Mouse (Mus musculus): ENCODE results near the gene Aplf. TPM values are rescaled to one million over a fixed set of nuclear protein-coding genes. Genes with fewer than 3 reads are reported as not detected.

The Aplf gene
- total and polyA plus RNA-seq, 2 experiments = 1.4 to 3.7 TPM

- no peak for DNase-seq (ENCODE audit: extremely low read depth, low read depth, low spot score)
- TF ChIP-seq POLR2A (IDR thresholded peaks at IDR 0.05; ENCODE audit: extremely low read depth, insufficient read depth, low read length) (no peak), CTCF (IDR thresholded peaks at IDR 0.05; ENCODE audit: low read depth, low read length) (no peak)
- 88% methylated on average over 3 of the region's 3 CpGs for WGBS
- H3K4me3 ChIP-seq (ENCODE audit: insufficient read depth, low read depth, low read length) = no peak overlapping the region
- H3K4me1 ChIP-seq (ENCODE audit: control insufficient read depth, insufficient read depth, low read length) = no peaks in the 10 kb centered on the region
- no peaks in the 10 kb centered on the region for H3K27me3 ChIP-seq (ENCODE audit: control insufficient read depth, insufficient read depth, low read length)
- no peaks in the 10 kb centered on the region for H3K79me2 ChIP-seq (ENCODE audit: control insufficient read depth, insufficient read depth, low read length)
- no peak overlapping the region for H3K27ac ChIP-seq (replicated peaks; ENCODE audit: insufficient read depth, low read depth, low read length)
- H3K36me3 ChIP-seq (ENCODE audit: control insufficient read depth, insufficient read depth, low read length) = no peaks in the 10 kb centered on the region
- no peak overlapping the region for H3K9ac ChIP-seq (ENCODE audit: low read depth, low read length)
Observed at GRCm38 (mm10) chr6:87680418-87680817, 8.4 kb upstream of the Aplf start.

DNA sequence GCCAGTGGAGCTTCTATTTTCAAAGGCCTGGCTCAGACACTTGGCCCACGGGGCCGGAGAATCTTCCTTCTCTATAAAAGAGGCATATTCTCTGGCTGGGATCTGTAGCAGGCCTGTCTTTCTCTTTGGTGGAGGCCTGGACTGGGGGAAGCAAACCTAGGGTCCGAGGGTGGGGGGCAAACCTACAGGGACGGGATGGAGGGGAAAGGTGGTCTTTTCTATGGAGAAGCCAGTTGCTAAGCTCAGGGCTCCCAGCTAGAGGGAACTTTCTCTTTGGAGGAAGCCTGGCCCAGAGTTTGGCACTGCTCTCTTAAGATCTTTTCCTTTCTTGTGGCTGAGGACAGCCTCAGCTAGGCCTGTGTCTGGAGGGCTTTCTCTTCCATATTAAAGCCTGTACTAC is 668 bp upstream of the Aplf start:
- peaks cover 7% of the 10 kb centered on the region for H3K4me1 ChIP-seq (ENCODE audit: control insufficient read depth, insufficient read depth, low read length)
- no peak overlapping the region for H3K27ac ChIP-seq (replicated peaks; ENCODE audit: insufficient read depth, low read depth, low read length)
- no peaks in the 10 kb centered on the region for H3K79me2 ChIP-seq (ENCODE audit: control insufficient read depth, insufficient read depth, low read length)
- peak overlapping the region; percentile 27; the same call in 1 of the 2 replicates for H3K9ac ChIP-seq (ENCODE audit: low read depth, low read length)
- no peaks in the 10 kb centered on the region for H3K36me3 ChIP-seq (ENCODE audit: control insufficient read depth, insufficient read depth, low read length)
- DNase-seq (ENCODE audit: extremely low read depth, low read depth, low spot score) = no peak
- WGBS = 44% methylated on average over 4 of the region's 4 CpGs
- H3K4me3 ChIP-seq (ENCODE audit: insufficient read depth, low read depth, low read length) = no peak overlapping the region; the same call in 1 of the 2 replicates
- no peak for TF ChIP-seq POLR2A (IDR thresholded peaks at IDR 0.05; ENCODE audit: extremely low read depth, insufficient read depth, low read length)
- TF ChIP-seq CTCF (IDR thresholded peaks at IDR 0.05; ENCODE audit: low read depth, low read length) = no peak
- no peaks in the 10 kb centered on the region for H3K27me3 ChIP-seq (ENCODE audit: control insufficient read depth, insufficient read depth, low read length)

DNA sequence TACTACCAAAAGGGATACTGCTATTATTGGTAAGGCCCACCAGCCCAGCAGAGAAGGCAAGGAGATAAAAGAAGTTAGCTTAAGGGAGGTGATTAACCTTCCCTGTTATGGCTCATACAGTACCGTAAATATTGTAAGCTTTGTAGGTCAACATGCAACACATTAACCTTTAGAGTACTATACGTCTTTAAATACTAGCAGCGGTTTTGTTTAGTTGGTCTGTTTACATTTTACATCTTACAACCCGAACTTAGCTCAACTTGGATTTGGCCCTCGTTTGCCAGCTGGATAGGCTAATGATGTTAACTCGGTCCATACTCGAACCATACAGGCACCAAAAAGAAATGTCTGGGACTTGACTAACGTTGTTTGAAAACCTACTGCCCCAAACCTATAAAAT is 640 bp downstream of the Aplf start:
- Histone ChIP-seq H3K79me2 (ENCODE audit: control insufficient read depth, insufficient read depth, low read length) (no peaks in the 10 kb centered on the region), H3K4me3 (ENCODE audit: insufficient read depth, low read depth, low read length) (peak overlapping the region; percentile 75), H3K27me3 (ENCODE audit: control insufficient read depth, insufficient read depth, low read length) (no peaks in the 10 kb centered on the region), H3K36me3 (ENCODE audit: control insufficient read depth, insufficient read depth, low read length) (no peaks in the 10 kb centered on the region), H3K4me1 (ENCODE audit: control insufficient read depth, insufficient read depth, low read length) (peaks cover 7% of the 10 kb centered on the region), H3K9ac (ENCODE audit: low read depth, low read length) (peak overlapping the region; percentile 77), H3K27ac (replicated peaks; ENCODE audit: insufficient read depth, low read depth, low read length) (no peak overlapping the region)
- 1% methylated on average over 8 of the region's 8 CpGs for WGBS
- TF ChIP-seq CTCF (IDR thresholded peaks at IDR 0.05; ENCODE audit: low read depth, low read length) = no peak
- TF ChIP-seq POLR2A (IDR thresholded peaks at IDR 0.05; ENCODE audit: extremely low read depth, insufficient read depth, low read length) = no peak
- no peak for DNase-seq (ENCODE audit: extremely low read depth, low read depth, low spot score)

DNA sequence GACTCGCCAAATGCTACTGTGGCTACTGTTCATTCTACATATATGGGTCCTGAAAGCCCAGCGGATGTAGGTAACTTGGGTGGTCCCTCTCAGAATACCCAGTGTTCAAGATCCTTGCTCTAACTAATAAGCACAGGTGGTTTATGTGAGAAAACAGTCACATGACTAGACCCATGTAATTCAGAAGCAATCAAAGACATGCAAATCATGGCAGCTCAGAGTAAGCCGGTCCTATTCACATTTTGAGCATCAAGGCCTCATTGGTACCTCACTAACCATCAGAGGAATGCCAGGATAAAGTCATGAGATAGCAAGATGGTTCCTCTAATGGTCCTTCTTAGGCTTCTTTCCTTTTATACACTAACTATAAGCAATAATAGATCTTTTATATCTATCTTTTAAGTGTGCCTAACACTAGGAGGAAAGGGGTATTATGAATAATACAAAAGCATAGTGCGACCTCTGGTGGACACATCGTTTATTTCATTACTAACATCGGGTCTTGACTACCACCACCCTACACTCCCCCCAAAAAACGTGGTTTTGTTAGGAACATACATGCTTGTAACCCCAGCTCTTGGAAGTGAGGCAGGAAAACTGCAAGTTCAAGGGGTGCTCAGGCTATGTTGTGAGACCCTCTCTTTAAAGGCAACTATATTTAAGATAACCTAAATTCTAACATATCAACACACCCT is 2.0 kb downstream of the Aplf start:
- Histone ChIP-seq H3K4me3 (ENCODE audit: insufficient read depth, low read depth, low read length) (no peak overlapping the region), H3K27me3 (ENCODE audit: control insufficient read depth, insufficient read depth, low read length) (no peaks in the 10 kb centered on the region), H3K36me3 (ENCODE audit: control insufficient read depth, insufficient read depth, low read length) (no peaks in the 10 kb centered on the region), H3K79me2 (ENCODE audit: control insufficient read depth, insufficient read depth, low read length) (no peaks in the 10 kb centered on the region), H3K4me1 (ENCODE audit: control insufficient read depth, insufficient read depth, low read length) (peaks cover 7% of the 10 kb centered on the region), H3K9ac (ENCODE audit: low read depth, low read length) (no peak overlapping the region), H3K27ac (replicated peaks; ENCODE audit: insufficient read depth, low read depth, low read length) (no peak overlapping the region)
- TF ChIP-seq CTCF (IDR thresholded peaks at IDR 0.05; ENCODE audit: low read depth, low read length) = 0 out of 2 replicates have a peak, but pooled peaks have one; percentile 30
- TF ChIP-seq POLR2A (IDR thresholded peaks at IDR 0.05; ENCODE audit: extremely low read depth, insufficient read depth, low read length) = no peak
- WGBS = 41% methylated on average over 7 of the region's 7 CpGs
- peak; percentile 34 for DNase-seq (ENCODE audit: extremely low read depth, low read depth, low spot score)

DNA sequence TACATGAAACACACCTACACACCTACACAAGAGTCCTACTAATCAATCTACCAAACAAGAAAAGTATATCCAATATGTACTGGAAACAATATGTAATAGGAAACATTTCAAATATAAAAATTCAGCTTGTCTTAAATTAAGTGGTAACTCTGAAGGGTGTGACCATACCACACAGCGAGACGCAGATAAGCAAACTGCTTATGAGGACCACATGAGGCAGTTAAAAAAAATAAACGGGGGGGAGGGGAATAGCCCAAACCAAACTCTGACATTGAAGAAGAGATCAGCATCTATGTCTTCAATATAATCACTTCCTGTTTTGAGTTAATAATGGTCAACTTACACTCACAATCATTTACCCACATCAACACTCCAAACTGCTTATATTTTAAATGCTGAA is 3.3 kb downstream of the Aplf start:
- H3K27ac ChIP-seq (replicated peaks; ENCODE audit: insufficient read depth, low read depth, low read length) = no peak overlapping the region
- no peak overlapping the region for H3K4me3 ChIP-seq (ENCODE audit: insufficient read depth, low read depth, low read length)
- no peak overlapping the region for H3K9ac ChIP-seq (ENCODE audit: low read depth, low read length)
- TF ChIP-seq CTCF (IDR thresholded peaks at IDR 0.05; ENCODE audit: low read depth, low read length) (no peak), POLR2A (IDR thresholded peaks at IDR 0.05; ENCODE audit: extremely low read depth, insufficient read depth, low read length) (no peak)
- H3K79me2 ChIP-seq (ENCODE audit: control insufficient read depth, insufficient read depth, low read length) = no peaks in the 10 kb centered on the region
- WGBS = 88% methylated on average over 3 of the region's 3 CpGs
- H3K36me3 ChIP-seq (ENCODE audit: control insufficient read depth, insufficient read depth, low read length) = no peaks in the 10 kb centered on the region
- peaks cover 7% of the 10 kb centered on the region for H3K4me1 ChIP-seq (ENCODE audit: control insufficient read depth, insufficient read depth, low read length)
- H3K27me3 ChIP-seq (ENCODE audit: control insufficient read depth, insufficient read depth, low read length) = no peaks in the 10 kb centered on the region
- DNase-seq (ENCODE audit: extremely low read depth, low read depth, low spot score) = no peak

DNA sequence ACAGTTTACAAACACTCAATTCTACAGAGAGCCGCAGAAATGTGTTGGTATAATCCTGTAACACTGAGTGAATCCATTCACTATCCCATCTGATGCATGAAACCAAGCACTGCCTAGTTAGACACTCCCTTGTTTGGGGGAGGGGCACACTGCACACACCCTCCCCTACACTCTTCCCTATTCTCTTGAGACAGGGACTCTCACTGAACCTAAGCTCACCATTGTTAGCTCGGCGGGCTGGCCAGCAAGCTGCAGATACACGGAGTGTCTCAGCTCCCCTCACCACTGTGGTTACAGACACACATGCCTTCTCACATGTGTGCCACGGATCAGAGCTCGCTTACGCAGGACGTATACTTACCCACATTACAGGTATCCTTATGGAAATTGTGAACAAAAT is 4.2 kb downstream of the Aplf start:
- H3K27me3 ChIP-seq (ENCODE audit: control insufficient read depth, insufficient read depth, low read length) = no peaks in the 10 kb centered on the region
- no peak for TF ChIP-seq POLR2A (IDR thresholded peaks at IDR 0.05; ENCODE audit: extremely low read depth, insufficient read depth, low read length)
- no peak for TF ChIP-seq CTCF (IDR thresholded peaks at IDR 0.05; ENCODE audit: low read depth, low read length)
- H3K9ac ChIP-seq (ENCODE audit: low read depth, low read length) = no peak overlapping the region
- H3K27ac ChIP-seq (replicated peaks; ENCODE audit: insufficient read depth, low read depth, low read length) = no peak overlapping the region
- H3K4me1 ChIP-seq (ENCODE audit: control insufficient read depth, insufficient read depth, low read length) = peaks cover 6% of the 10 kb centered on the region
- H3K4me3 ChIP-seq (ENCODE audit: insufficient read depth, low read depth, low read length) = no peak overlapping the region
- H3K36me3 ChIP-seq (ENCODE audit: control insufficient read depth, insufficient read depth, low read length) = peaks cover 2% of the 10 kb centered on the region; the same call in 1 of the 2 replicates
- WGBS = 92% methylated on average over 8 of the region's 8 CpGs
- DNase-seq (ENCODE audit: extremely low read depth, low read depth, low spot score) = no peak
- no peaks in the 10 kb centered on the region for H3K79me2 ChIP-seq (ENCODE audit: control insufficient read depth, insufficient read depth, low read length)
